Mouse (Mus musculus): ENCODE results near the gene Esyt2.

DNA sequence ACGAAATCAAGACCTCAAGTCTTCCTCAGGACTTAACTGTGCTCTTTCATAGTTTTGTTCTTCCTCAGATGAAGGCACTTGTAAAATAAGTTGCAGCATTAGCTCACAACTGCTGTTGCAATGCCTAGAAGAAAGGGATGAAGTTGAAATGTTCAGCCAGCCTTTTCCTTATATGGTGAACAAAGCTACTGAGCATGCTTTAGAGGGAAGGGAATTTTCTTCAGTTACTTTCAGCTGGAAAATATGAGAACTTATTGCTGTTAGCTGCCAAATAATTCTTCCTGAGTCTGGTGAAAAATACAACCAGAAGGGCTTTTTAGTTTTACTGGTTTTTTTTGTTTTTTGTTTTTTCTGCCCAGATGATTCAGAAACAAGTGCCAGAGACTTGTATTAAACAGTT, 45.2 kb downstream of the Esyt2 start:
- no peak for TF ChIP-seq CTCF (IDR thresholded peaks at IDR 0.05)
- no peak; the same call in 1 of the 2 replicates for TF ChIP-seq EP300 (IDR thresholded peaks at IDR 0.05)

Data from lung, postnatal 0 days (tissue).